Mouse (Mus musculus): ENCODE measurements at regions not wholly inside any gene's neighbourhood (a gene's known extent, or its start where the extent isn't known, plus 50 kb on each side); places are given as distances from the start of the nearest gene placed in this dataset.

- Histone ChIP-seq H3K4me1 (replicated peaks) (no peaks in the 10 kb centered on the region), H3K4me2 (no peak overlapping the region), H3K27me3 (no peaks in the 10 kb centered on the region), H3K36me3 (no peaks in the 10 kb centered on the region), H3K9me3 (no peaks in the 10 kb centered on the region), H3K9ac (no peak overlapping the region), H3K27ac (replicated peaks) (no peak overlapping the region), H3K4me3 (no peak overlapping the region)
- no peak for ATAC-seq (ENCODE audit: low FRiP score, low read depth)
- 74% methylated on average over 2 of the region's 2 CpGs for WGBS
Observed at GRCm38 (mm10) chr3:19882623-19883022, 74.2 kb upstream of the Cp start.

GRCm38 (mm10) chr3:19888405-19888804 is 68.4 kb upstream of the Cp start:
- Histone ChIP-seq H3K9me3 (no peaks in the 10 kb centered on the region), H3K4me2 (no peak overlapping the region), H3K36me3 (no peaks in the 10 kb centered on the region), H3K27ac (replicated peaks) (no peak overlapping the region), H3K9ac (no peak overlapping the region), H3K27me3 (no peaks in the 10 kb centered on the region), H3K4me1 (replicated peaks) (no peaks in the 10 kb centered on the region), H3K4me3 (no peak overlapping the region)
- no peak for ATAC-seq (ENCODE audit: low FRiP score, low read depth)

- Histone ChIP-seq H3K9me3 (no peaks in the 10 kb centered on the region), H3K36me3 (0 out of 2 replicates have a peak, but pooled peaks cover 6% of the 10 kb centered on the region), H3K4me3 (peak overlapping the region; percentile 63), H3K4me1 (replicated peaks) (peaks cover 28% of the 10 kb centered on the region), H3K4me2 (peak overlapping the region; percentile 63), H3K9ac (peak overlapping the region; percentile 14; the same call in 1 of the 2 replicates), H3K27me3 (no peaks in the 10 kb centered on the region), H3K27ac (replicated peaks) (no peak overlapping the region)
- 5% methylated on average over 10 of the region's 10 CpGs for WGBS
- ATAC-seq (ENCODE audit: low FRiP score, low read depth): no peak; the same call in 1 of the 2 replicates
Observed at GRCm38 (mm10) chr3:19894258-19894629, 62.6 kb upstream of the Cp start.

GRCm38 (mm10) chr3:19894630-19895578 is 62.0 kb upstream of the Cp start:
- H3K4me3 ChIP-seq: peak overlapping the region; percentile 63
- H3K27ac ChIP-seq (replicated peaks): peak overlapping the region; percentile 82
- 0 out of 2 replicates have a peak, but pooled peaks cover 6% of the 10 kb centered on the region for H3K36me3 ChIP-seq
- ATAC-seq (ENCODE audit: low FRiP score, low read depth): peak; percentile 99
- no peaks in the 10 kb centered on the region for H3K9me3 ChIP-seq
- under 1% methylated on average over 68 of the region's 68 CpGs for WGBS
- H3K4me1 ChIP-seq (replicated peaks): peaks cover 28% of the 10 kb centered on the region
- H3K4me2 ChIP-seq: peak overlapping the region; percentile 93
- no peaks in the 10 kb centered on the region for H3K27me3 ChIP-seq
- peak overlapping the region; percentile 85 for H3K9ac ChIP-seq

- H3K27me3 ChIP-seq: no peaks in the 10 kb centered on the region
- H3K36me3 ChIP-seq: 0 out of 2 replicates have a peak, but pooled peaks cover 6% of the 10 kb centered on the region
- H3K4me1 ChIP-seq (replicated peaks): peaks cover 28% of the 10 kb centered on the region
- H3K9ac ChIP-seq: peak overlapping the region; percentile 85
- H3K4me2 ChIP-seq: peak overlapping the region; percentile 93
- H3K4me3 ChIP-seq: peak overlapping the region; percentile 63
- WGBS: 36% methylated on average over 5 of the region's 5 CpGs
- H3K27ac ChIP-seq (replicated peaks): peak overlapping the region; percentile 82
- no peaks in the 10 kb centered on the region for H3K9me3 ChIP-seq
- no peak for ATAC-seq (ENCODE audit: low FRiP score, low read depth)
Observed at GRCm38 (mm10) chr3:19895755-19896154, 61.1 kb upstream of the Cp start.

- peak overlapping the region; percentile 15; the same call in 1 of the 2 replicates for H3K4me2 ChIP-seq
- no peak overlapping the region for H3K4me3 ChIP-seq
- no peaks in the 10 kb centered on the region for H3K27me3 ChIP-seq
- H3K36me3 ChIP-seq: 0 out of 2 replicates have a peak, but pooled peaks cover 6% of the 10 kb centered on the region
- H3K27ac ChIP-seq (replicated peaks): no peak overlapping the region
- peaks cover 28% of the 10 kb centered on the region for H3K4me1 ChIP-seq (replicated peaks)
- no peak overlapping the region for H3K9ac ChIP-seq
- ATAC-seq (ENCODE audit: low FRiP score, low read depth): no peak
- H3K9me3 ChIP-seq: no peaks in the 10 kb centered on the region
- 94% methylated on average over 3 of the region's 3 CpGs for WGBS
Observed at GRCm38 (mm10) chr3:19897140-19897539, 59.7 kb upstream of the Cp start.

- Histone ChIP-seq H3K4me3 (no peak overlapping the region), H3K9me3 (no peaks in the 10 kb centered on the region), H3K27me3 (no peaks in the 10 kb centered on the region), H3K4me1 (replicated peaks) (peaks cover 6% of the 10 kb centered on the region), H3K36me3 (0 out of 2 replicates have a peak, but pooled peaks cover 8% of the 10 kb centered on the region), H3K4me2 (no peak overlapping the region), H3K27ac (replicated peaks) (no peak overlapping the region), H3K9ac (no peak overlapping the region)
- WGBS: 91% methylated on average over 3 of the region's 3 CpGs
- no peak for ATAC-seq (ENCODE audit: low FRiP score, low read depth)
Observed at GRCm38 (mm10) chr3:19902226-19902625, 54.6 kb upstream of the Cp start.

GRCm38 (mm10) chr3:19904446-19905275 is 52.2 kb upstream of the Cp start:
- WGBS: 28% methylated on average over 5 of the region's 5 CpGs
- Histone ChIP-seq H3K4me1 (replicated peaks) (no peaks in the 10 kb centered on the region), H3K36me3 (0 out of 2 replicates have a peak, but pooled peaks cover 2% of the 10 kb centered on the region), H3K27ac (replicated peaks) (no peak overlapping the region), H3K4me2 (no peak overlapping the region), H3K9ac (no peak overlapping the region), H3K27me3 (no peaks in the 10 kb centered on the region), H3K4me3 (no peak overlapping the region), H3K9me3 (no peaks in the 10 kb centered on the region)
- ATAC-seq (ENCODE audit: low FRiP score, low read depth): peak; percentile 91
